Mouse (Mus musculus) hindlimb bud, embryonic 11.5 days (tissue): ENCODE results near the gene Gstp3.
A peak's percentile ranks its signal among the peaks of the same experiment; 100 is the strongest.

Experiments
- DNase-seq: peaks from one replicate; pipeline ENCODE4 v3.0.0-alpha.2; 2012; ENCODE audit warnings: low read depth, low spot score; ENCODE audit errors: extremely low spot score

Gstp3 gene

DNA sequence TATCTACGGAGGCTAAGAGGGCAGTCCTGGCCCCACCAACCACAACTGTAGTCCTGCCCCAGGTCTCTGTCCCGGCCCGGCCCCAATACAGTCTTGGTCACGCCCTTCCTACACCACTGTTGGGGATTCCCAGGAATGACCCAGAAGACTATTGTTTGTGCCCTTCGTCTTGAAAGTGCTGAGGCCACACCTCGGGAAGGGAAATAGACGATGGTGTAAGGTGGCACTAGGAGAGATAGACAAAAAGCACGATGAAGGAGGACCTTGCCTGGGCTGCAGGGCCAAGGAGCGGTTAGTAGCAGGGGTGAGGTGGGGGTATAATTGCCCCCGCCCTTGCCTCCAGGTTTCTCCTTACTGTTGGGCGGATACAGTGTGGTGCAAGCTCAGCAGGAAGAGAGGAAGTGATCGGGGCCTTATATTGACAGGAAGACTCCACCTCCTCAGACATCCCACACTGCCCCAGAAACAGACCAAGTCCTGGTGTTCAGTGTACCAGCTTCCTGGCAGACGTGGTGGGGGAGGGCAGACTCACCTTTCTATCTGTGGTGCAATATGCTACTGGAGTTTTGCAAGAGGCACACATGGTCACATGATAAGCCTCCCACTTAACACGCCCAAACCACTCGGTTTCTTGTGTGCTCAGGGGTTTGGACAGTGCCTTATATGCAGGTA is at the start of gene Gstp3:
TSS of gene Gstp3 (minus strand) at position 501 of the 672 bp plus-strand sequence.
- no peak for DNase-seq

DNA sequence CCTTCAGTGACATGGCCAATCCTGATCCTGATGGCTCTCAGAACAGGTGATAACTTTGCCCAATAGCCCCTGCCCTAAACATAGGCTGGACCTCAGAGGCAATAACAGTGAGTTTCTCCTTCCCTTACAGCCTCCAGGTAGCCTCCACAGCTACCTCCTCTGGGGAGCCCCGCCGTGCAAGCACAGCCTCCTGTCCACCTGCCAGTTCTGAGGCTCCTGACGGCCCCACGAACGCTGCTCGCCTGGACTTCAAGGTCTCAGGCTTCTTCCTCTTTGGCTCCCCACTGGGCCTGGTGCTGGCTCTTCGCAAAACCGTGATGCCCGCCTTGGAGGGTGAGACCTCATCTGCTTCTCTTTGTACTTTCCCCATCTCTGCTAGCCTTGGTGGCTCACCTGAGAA is 49.2 kb upstream of the Gstp3 start:
- DNase-seq, result no peak

DNA sequence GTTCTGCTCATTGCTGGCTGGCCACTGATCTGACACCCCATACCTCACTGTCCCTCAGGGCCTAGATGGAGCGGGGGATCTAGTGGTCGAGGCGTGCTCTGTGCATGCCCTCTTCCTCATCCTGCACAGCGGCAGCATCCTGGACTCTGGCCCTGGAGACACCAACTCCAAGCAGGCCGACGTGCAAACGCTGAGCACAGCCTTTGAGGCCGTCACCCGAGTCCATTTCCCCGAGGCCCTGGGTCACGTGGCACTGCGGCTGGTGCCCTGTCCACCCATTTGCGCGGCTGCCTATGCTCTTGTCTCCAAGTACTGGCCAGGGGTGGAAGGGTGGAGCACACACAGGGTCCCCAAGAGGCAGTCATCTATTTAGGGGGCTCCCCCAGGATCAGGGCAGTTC is 47.3 kb upstream of the Gstp3 start:
- DNase-seq, result no peak

DNA sequence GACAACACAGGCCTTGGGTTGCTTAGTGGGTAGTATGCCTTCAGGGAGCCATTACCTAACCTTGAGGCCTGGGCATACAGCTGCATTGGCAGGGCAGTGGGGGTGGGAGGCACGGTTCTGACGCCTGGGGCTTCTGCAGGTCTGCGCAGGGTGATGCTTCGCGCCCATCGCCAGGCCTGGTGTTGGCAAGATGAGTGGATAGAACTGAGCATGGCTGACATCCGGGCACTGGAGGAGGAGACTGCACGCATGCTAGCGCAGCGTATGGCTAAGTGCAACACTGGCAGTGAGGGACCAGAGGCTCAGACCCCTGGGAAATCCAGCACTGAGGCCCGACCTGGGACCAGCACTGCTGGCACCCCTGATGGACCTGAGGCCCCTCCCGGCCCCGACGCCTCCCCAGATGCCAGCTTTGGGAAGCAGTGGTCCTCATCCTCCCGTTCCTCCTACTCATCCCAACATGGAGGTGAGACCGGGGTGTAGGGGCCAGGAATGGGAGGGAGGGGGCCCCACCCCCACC is 45.4 kb upstream of the Gstp3 start:
- DNase-seq, result no peak

DNA sequence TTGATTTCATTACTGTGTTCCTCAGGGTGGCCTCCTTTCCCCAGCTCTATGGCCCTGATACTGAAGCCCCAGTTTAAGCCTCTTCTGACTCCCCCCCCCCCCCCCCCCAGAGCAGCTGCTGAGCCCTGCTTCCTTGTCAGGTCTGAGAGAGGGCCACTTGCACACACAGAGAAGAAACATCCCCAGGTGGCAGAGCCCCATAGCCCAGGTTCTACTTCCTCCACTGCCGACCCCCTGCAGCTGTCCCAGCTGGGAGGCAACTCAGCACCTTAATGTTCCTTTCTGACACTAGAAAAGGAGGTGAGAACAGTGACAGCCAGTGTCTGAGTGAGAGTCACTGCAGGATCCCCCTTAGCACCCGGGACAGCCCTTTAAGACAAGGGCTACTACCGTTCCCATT is 44.4 kb upstream of the Gstp3 start:
- no peak for DNase-seq

DNA sequence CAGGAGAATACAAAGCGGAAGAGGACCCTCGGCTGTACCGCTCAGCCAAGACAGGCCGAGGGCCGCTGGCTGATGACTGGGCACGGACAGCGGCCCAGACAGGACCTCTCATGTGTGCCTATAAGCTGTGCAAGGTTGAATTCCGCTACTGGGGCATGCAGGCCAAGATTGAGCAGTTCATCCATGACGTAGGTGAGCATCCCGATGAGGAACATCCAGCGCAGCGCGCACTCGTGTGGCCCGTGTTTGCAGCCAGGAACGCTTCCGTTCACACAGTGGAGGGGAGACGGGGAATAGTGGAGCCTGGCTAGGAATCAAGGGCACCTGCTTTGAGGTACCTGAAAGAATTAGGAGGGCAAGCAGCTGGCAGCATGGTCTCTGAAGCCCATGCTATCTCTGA is 43.9 kb upstream of the Gstp3 start:
- no peak for DNase-seq

DNA sequence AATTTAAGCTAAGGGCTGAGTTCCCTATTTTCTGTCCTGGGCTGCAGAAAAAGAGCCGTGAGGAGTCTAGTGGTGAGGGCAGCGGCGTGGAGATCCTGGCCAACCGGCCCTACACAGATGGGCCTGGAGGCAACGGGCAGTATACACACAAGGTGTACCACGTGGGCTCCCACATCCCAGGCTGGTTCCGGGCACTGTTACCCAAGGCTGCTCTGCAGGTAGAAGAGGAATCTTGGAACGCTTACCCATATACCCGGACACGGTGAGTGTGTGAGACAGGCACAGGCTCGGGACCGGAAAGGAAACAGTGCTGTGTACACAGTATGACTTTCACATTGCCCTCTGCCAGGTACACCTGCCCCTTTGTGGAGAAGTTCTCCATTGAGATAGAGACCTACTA is 43.3 kb upstream of the Gstp3 start:
- DNase-seq, result no peak

DNA sequence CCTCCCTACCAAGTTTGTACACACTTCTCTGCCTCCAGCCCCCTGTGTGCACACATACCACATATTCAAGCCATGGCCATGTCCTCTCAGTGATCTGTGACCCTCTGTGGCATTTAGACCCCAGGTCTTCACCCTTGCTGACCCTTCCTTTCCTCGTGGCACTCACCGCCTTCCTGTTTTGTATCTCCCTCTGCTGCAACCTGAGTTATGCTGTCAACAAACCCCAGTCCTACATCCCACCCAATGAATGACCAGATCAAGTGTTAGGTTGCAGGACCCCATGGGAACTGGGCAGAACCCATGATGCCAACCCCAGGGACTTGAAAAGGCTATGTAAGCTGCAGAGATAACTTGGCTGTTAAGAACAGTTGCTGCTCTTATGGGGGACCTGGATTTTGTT is 42.7 kb upstream of the Gstp3 start:
- DNase-seq, result no peak

DNA sequence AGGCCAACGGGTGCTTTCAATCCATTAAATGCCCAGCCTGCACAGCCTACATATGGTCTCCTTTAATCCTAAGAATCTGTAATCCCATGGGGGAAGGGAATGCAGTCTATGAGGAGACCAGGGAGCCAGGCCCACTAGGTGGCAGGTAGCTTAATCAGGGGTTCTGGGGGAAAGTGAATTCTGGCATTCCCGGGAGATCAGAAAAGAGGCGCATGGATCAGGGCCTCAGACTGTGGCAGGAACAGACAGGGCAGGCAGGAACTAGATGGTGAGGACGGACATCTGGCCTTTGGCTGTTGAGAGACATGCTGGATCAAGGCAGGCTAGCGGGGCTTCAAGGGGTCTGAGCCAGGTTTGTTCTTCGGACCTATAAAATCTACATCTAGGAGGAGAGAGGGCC is 42.1 kb upstream of the Gstp3 start:
- no peak for DNase-seq

DNA sequence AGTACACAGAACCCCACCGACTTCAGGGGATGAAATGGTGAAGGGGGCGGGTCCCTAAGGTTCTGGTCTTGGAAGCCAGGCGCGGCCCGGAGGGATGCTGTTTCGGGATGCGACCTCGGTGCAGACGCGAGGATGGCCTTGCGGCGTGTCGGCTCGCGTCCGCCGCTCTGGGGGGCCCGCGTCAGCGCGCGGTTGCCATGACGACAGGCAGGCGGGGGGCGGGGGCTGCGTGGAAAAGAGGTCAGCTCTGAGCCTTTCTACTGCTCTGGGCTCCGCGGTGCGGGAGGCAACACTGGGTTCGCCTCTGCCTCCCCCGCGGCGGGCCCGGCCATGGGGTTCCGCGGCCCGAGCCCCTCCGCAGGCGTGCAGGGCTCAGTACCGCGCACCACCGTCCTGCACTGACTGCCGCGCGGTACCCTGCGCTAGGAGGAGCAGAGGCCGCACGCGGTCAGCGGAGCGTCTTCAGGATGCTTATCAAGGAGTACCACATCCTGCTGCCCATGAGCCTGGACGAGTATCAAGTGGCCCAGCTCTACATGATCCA is 41.4 kb upstream of the Gstp3 start:
- DNase-seq, result no peak

DNA sequence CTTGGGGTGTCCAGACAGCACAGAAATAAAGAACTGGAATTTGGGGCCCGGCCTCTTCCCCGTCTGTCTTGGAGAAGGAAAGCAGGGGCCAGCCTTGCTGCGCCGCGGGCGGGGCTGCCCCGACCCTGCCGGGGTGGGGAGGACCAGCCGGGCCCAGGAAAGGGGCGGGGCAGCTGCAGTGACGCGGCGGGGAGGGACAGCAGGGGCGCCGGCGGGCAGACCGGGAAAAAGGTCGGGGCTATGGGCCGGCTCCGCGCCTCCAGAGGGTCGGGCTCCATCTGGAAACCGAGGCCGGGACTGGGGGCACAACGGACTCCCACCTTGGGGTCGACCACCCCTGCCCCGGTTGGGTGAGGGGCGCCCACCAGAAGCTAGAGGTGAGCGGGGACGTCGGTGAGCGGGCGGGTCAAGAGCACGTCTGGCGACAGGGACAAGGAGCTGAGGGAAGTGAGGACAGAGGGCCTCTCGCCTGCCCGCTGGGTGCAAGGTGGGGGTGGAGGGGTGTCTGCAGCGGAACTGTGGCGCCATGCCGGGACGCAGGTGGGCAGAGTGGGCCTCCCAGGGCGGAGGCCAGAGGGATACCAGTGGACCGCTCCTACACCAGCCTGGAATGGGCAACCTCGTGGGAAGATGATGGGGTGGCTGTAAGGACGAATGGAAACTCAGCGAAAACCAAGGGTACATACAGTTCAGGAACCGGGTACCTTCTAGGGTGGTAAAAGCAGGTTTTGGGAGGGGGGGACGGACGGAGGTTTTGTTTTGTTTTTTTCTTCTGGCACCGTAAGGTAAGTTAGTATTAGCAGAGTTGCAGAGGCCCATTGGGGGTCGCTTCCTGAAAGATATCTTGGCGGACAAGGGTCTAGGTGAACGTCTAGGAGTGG is 40.7 kb upstream of the Gstp3 start, which contains the start of gene Pitpnm1:
TSS of gene Pitpnm1 (plus strand) at position 162 of the 881 bp plus-strand sequence.
- no peak for DNase-seq

DNA sequence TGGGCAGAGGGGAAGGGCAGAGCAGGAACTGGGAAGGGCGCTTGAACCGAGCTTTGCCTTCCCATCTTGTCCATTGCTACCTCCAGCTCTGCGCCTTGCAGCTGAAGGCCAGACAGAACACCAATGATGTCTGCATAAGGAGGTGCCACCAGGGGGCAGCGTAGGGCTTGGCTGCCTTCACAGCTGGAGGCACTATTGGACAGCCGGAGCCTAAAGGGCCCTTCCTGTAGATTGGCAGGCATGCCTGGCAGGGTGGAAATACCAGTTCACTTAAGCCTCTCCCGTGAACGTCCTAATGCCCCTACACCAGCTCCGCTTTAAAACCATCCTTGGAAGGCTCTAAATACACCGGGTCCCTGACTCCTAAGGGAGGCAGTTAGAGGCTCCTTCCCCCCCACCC is 39.7 kb upstream of the Gstp3 start:
- peak; percentile 67 for DNase-seq

DNA sequence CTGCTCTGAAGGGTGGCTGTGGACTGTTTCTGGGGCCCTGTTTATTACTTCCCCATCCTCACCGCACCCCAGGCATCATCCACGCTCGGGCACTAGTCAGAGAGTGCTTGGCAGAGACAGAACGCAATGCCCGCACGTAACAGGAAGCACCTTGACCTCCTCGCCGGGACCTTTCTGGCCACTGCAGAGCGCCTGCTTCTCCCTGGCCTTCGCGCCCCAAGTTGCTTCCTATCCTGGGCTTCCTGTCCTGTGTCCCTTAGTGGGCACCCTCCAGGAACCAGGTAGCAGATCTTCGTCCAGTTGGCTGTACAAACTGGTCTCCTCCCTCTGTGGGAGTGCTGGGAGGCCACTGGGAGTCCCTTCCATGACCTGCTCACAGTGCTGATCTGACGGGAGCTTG is 39.1 kb upstream of the Gstp3 start:
- DNase-seq, result no peak

DNA sequence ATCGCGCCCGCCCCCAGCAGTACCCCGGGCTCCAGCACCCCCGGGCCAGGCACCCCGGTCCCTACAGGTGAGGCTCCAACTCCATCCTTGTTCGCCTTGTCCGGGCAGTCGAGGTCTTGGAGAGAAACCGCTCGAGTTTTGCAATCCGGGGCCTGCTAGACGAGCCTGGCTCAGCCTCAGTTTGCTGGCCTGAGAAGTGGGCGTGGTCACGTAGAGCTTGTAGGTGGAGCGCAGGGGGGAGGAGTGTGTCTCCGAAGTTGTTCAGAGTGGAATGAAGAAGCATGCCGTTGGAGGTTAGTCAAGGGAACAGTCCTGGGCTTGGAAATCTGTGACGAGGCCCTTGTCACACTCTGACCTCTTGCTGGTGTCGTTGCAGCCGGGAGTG is 38.1 kb upstream of the Gstp3 start:
- DNase-seq, result no peak

DNA sequence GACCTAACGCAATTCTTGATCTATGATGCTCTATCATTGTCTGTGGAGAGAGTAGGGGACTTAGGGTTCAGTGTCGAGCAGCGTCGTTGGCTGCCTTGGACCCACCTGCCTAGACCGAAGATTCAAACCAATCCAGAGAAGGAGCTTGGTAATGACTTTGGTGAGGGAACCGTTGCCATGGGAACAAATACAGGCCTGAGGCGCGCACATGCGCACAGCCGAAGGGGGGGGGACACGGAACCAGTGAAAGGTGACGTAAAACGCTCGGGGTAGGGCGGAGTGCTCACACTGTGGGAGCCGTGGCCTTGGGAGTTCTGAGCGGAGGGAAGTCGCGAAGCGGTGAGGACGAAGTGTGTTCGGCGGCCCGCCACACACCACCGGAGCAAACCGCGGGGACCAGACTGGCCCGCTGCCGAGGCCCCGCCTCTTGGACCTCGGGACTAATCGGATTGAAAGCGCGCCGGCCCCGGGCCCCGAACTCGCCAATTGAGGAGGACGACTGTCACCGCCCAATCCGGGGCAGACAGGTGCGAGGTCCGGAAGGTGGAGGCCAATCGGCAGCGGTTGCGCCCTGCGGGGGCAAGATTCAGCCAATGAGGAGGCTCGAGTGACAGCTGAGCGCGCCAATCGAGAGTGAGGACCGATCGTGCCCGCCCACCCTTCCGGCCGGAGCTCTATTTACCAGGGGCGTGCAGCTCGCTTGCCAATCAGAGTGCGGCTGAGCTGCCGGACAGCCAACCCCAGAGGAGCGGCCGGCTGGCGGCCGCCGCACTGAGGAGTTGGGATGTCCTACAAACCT is 37.5 kb upstream of the Gstp3 start, which contains the start of gene Cdk2ap2:
TSS of gene Cdk2ap2 (plus strand) at position 541 of the 799 bp plus-strand sequence.
- DNase-seq, result peak; percentile 91

DNA sequence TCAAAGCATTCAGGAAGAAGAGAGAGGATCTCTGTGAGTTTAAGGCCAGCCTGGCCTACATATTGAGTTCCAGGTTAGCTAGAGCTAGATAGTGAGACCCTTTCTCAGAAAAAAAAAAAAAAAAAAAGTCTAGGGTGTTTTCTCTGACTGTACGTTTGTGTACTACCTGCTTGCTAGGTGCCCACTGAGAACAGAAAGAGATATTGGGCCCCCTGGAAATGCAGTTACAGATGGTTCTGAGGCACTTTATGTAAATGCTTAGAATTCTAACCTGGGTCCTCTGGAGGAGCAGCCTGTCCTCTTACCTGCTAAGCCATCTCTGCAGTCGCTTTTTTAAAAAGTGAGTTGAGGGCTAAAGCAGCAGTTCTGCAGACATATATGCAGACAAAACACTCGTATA is 36.4 kb upstream of the Gstp3 start:
- no peak for DNase-seq

DNA sequence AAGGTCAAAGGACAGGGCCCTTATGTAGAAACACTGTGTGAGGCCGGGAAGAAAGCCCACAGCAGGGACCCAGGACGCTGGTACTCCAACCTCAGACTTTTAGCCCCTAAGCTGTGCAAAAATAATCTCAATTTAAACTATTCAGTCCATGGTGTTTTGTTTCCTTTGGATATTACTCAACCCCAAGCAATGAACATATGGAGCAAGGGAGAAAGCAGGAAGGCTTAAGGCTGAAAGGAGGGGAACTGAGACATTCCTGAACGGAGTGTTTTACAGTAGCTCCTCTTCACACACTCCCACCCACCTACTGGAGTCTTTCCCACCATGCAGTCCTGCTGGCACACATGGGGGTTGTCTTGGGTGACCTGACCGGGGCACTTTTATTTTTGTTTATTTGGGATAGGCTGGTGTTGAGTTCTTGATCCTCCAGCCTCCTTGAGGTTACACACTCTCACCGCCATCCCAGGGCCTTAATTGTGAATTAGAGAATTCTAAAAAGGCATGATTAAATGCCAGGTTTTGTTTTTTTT is 35.5 kb upstream of the Gstp3 start:
- DNase-seq, result no peak

DNA sequence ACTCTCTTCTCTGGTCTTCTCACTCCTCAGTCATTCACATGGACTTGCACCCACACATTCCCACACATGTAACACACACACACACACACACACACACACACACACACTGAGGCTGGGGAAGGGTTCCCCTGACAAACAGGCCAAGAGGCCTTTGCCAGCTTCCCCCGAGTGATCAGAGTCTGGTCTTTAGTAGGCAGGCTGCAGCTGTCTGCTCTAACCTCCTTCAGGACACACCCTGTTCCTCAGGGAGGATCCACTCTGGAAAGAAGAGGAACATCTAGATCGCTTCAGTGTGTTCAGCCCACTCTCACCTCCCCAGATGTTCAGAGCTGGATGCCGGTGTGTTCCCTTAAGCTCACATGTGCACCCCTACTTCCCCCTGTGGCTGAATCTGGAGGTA is 35.0 kb upstream of the Gstp3 start:
- DNase-seq, result no peak

DNA sequence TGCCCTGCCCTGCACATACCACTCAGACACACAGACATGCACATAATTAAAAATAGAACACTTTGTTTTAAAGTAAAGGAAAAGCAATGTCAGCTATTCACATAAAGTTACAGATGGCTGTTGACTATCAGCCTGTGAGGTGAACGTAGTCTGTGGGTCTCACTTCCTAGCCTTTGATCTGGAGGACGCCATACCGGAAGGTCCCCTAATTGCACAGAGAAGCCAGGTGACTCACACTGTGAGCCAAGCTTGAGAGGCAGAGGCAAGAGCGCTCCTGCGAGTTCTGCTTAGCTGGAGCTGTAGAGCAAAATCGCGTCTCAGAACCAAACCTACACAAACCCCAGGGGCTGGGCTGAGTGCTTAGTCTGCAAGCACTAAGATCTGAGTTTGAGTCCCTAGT is 34.4 kb upstream of the Gstp3 start:
- DNase-seq, result no peak

DNA sequence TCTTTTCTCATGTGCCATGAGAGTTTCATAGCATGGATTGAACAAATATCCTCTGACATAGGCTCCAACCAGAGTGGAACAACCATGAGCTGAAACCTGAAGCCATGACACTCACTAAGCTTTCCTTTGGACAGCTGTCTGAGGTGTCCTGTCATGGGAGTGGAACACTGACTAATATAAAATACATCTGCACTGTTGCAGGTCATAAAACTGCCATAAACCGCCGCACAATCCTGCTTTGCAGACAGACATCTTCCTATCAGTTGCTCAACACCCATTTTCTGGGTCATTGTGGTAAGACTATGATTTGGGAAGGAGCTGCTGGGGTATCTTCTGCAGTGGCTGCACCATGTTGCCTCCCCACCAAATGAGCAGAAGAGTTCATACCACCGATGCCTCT is 33.4 kb upstream of the Gstp3 start:
- DNase-seq, result no peak

DNA sequence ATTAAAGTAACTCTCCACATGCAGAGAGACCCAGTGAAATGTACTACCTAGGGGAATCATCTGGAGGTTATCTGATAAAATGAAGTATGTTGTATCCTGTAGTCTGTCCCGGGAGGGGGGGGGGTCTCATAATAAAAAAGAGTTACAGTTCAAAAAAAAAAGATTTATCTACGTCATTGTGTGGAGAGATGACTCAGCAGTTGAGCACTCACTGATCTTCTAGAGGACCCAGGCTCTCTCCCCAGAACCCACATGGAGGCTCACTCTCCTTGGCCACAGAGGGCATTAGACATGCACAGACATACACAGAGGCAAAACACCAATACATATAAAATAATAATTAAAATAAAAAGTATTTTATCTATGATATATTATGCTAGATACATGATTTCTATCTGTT is 32.0 kb upstream of the Gstp3 start:
- no peak for DNase-seq
